Mouse (Mus musculus) WW6 (cell line): ENCODE measurements around the gene Gimap9.

ENCODE experiments used
- DNase-seq: peaks from one replicate; pipeline ENCODE4 v3.0.0-alpha.2; 2013; ENCODE audit warnings: low read depth, low spot score

Gene Gimap9

GRCm38 (mm10) chr6:48675931-48676859 lies at the start of gene Gimap9:
Gimap9 (plus strand) TSS chr6:48676129.
- DNase-seq = peak; percentile 36

- no peak for DNase-seq
These were observed 49.5 kb upstream of the Gimap9 start, which contains the start of gene AI854703 for GRCm38 (mm10) chr6:48626464-48626863. AI854703 (plus strand) TSS chr6:48626764.

- DNase-seq = no peak
These were observed 48.9 kb upstream of the Gimap9 start for GRCm38 (mm10) chr6:48626984-48627383.

DNA sequence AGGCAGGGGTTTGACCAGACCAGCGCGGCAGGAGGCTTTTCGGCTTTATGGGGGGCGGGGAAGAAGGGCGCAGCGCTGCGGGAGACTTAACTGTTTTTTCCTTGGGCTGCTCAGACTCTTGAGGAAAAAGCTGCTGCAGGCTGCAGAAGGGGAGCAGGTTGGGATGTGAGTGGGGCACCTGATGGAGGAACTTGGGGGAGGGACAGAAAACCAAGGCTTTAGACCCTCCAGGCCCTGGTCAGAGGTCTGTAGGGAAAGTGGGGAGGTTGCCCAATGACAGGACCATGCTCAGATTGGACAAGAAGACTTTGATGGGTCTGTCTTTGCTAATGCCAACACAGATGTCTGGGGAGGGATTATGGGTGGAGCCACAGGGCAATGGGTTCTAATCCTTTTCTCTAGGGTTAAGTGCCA lies 48.4 kb upstream of the Gimap9 start:
- no peak for DNase-seq

GRCm38 (mm10) chr6:48628377-48628776 lies 47.6 kb upstream of the Gimap9 start:
- no peak for DNase-seq

DNA sequence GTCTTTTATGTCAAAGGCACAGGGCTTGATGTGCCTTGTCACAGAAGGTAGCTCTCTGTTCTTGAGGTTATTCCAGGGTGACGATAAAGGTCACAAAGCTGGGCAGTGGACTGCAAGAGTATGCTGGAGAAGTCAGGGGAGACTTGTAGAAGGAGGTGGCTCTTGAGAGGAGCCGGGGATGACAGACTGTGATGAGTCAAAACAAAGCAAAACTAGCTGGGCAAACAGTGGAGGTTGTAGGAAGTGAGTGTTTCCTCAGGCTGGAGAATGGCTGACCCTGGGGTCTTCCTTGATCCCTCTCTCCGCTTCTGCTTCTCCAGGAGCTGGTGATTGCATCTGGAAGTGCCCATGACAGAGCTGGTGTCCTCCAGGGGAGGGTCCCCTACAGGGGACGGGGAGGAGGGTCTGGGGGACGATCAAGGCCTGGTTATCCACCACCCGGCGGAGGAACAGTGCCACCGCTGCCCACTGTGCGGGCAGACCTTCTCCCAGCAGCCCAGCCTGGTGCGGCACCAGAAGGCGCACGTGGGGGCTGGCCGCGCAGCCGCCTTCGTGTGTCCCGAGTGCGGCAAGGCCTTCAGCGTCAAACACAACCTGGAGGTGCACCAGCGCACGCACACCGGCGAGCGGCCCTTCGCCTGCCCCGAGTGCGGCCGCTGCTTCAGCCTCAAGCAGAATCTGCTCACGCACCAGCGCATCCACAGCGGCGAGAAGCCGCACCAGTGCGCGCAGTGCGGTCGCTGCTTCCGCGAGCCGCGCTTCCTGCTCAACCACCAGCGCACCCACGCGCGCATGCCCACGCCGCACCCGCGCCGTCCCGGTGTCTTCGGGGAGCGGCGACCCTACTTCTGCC lies 46.9 kb upstream of the Gimap9 start:
- no peak for DNase-seq

GRCm38 (mm10) chr6:48629661-48630034 lies 46.3 kb upstream of the Gimap9 start:
- DNase-seq = no peak

DNA sequence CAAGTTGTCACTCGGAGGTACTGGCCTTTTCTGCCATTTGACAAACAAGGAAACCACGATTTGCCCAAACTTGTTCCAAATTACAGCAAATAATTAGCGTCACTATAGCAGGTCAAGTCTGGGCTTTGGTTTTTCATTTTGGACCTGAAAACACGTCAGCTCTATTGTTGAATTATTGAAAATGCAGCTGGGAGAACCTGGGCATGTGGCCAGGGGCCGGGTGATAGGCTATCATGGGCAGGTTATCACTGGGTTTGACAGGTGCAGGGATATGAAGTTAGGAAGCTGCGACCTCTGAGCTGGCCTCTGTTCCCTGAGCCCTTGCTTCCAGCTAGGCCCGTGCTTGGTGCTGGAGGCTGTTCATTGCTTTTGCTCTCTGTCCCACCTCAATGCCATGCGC lies 45.1 kb upstream of the Gimap9 start:
- DNase-seq = no peak

- no peak for DNase-seq
These were observed 40.8 kb upstream of the Gimap9 start for GRCm38 (mm10) chr6:48635105-48635504.

GRCm38 (mm10) chr6:48636515-48636914 lies 39.4 kb upstream of the Gimap9 start:
- no peak for DNase-seq

- no peak for DNase-seq
These were observed 38.0 kb upstream of the Gimap9 start for GRCm38 (mm10) chr6:48637811-48638500.

- no peak for DNase-seq
These were observed 37.4 kb upstream of the Gimap9 start for GRCm38 (mm10) chr6:48638553-48638952.

DNA sequence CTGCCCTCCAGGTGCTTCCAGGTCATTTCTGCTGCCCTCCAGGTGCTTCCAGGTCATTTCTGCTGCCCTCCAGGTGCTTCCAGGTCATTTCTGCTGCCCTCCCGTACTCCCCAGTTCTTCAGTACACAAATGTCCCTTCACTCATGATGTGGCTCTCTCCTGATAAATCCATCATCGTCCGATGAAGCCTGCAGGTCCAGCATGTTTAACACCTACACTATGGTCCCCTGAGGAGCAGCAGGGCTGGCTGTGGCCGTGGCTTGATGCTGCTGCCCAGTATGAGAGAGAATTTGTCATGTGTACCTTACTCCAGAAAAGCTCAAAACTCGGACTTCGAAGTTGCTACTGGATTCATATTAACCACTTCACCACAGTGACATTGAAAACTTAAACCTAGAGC lies 34.5 kb upstream of the Gimap9 start:
- no peak for DNase-seq

DNA sequence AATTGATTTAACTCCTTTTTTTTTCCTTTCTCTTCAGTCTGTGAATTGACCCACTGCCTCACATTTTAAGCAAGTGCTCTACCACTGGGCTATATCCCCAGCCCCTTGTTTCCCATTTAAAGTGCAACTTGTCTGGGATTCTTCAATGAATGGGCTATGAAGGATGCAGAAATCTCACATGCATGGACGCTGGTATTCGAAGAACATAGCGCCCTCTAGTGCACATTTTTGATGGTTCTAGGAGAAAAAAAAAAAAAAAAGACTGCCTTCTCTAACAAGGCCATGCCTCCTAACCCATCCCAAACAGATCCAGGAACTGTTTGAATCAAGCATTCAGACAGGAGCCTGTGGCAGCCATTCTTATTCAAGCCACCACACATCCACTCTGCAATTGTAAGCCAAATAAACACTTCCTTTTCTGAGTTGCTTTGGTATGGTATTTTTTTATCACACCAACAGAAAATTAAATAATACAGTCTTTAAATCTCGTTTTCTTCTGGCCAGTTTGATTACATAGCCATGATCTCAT lies 33.1 kb upstream of the Gimap9 start:
- DNase-seq = no peak

DNA sequence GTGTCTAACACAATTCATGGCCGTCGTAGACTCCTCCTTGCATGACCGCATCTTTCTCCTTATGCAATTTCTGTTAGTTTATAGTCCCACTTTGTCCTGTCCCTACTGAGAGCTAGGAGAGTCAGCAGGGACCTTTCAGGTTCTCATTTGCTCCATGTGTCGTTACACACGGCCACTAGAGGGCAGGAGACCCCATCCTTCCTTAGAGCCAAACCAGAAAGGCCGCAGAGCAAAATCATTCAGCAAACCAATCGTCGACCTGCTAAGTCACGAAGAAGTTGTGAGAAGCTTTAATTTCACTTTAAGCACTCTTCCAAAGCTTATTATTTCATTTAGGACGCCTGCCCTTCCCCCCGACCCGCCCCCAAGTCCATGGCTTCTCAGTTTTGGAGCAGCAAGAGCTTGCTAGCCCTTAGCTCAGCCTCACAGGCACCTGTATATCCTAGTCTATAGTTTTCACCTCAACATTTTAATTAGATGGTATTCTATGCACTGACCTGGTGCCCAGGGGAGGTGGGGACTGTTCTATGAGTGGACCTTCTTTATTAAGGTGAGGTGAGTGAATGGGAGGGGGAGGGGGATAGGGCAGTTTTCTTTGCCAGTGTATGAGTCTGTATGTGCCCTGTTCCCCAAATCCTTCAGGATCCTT lies 30.1 kb upstream of the Gimap9 start:
- DNase-seq = no peak

GRCm38 (mm10) chr6:48646309-48646690 lies 29.6 kb upstream of the Gimap9 start:
- no peak for DNase-seq

GRCm38 (mm10) chr6:48646995-48647394 lies 28.9 kb upstream of the Gimap9 start, which contains the start of gene Gimap8:
Gimap8 (plus strand) TSS chr6:48647234.
- no peak for DNase-seq

- DNase-seq = no peak
These were observed 28.3 kb upstream of the Gimap9 start for GRCm38 (mm10) chr6:48647611-48648010.

GRCm38 (mm10) chr6:48648779-48649178 lies 27.1 kb upstream of the Gimap9 start:
- DNase-seq = no peak

GRCm38 (mm10) chr6:48650041-48650440 lies 25.9 kb upstream of the Gimap9 start:
- no peak for DNase-seq

DNA sequence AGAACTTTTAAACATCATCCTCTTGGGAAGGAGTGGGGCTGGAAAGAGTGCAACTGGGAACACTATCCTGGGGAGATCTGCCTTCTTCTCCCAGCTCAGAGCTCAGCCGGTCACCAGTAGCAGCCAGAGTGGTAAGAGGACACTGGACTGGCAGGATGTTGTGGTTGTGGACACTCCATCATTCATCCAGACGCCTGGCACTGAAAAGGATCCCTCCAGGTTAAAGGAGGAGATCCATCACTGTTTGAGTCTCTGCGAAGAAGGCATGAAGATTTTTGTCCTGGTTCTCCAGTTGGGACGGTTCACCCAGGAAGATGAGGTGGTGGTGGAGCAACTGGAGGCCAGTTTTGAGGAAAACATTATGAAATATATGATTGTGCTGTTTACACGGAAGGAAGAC lies 17.2 kb upstream of the Gimap9 start:
- DNase-seq = no peak
